Mouse (Mus musculus): ENCODE measurements around the gene Naa10. TPM values are rescaled to one million over a fixed set of nuclear protein-coding genes. Genes with fewer than 3 reads are reported as not detected.

Gene Naa10
- polyA plus RNA-seq, 1 experiment = 92.2 TPM

DNA sequence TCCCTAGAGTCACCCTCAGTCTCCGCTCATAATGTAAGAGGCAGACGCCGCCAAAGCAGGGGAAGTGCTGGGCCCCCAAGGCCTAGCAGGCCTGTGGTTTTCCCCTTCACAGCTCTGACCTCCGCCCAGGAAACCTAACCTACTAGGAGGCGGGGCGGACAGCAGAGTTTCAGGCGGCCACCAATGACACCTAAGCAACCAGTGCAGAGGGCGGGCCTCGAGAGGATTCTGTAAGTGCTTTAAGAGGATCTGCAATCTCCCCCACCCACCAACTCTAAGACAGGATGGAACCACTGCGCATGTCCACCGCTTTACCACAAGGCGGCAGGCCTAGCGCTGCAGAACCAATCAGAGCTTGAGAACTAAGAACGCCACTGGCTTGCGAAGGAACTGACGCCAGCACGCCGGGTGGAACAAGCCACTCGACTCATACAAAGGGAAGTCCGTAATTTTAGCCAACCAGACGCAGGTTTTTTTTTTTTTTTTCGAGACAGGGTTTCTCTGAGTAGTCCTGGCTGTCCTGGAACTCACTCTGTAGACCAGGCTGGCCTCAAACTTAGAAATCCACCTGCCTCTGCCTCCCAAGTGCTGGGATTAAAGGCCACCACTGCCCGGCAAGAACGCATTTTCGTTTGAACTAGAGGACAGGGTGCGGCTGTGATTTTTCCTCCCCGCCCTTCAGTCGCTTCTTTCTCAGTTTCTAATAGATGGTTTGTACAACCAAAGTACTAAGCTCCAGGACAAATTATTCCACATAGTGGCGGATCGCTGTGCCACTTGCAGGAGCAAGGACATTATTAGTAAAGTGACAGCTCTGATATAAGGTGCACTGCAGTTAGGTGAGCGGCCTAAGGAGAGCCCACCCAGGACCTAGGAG, 6.7 kb downstream of the Naa10 start:
- peak; percentile 36 for DNase-seq (ENCODE audit: low spot score)

DNA sequence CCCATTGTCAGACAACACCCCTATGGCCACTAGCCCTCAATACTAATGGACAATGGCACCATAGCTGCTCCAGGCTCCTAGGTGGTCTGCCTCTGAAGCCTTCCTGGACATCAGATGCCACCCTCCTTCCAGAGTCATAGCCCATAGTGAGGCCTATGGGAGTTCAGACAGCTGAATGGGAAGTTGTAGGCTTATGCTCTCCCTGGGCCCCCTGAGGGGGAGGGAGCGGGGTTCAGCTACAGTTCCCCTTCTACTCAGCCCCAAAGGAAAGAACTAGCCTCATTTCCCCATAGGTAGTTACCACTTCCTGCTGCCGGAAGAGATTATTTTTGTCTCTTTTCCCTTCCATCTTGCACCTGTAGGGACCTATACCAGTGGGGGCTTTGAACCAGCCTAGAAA, 10.2 kb downstream of the Naa10 start:
- no peak for DNase-seq (ENCODE audit: low spot score)

DNA sequence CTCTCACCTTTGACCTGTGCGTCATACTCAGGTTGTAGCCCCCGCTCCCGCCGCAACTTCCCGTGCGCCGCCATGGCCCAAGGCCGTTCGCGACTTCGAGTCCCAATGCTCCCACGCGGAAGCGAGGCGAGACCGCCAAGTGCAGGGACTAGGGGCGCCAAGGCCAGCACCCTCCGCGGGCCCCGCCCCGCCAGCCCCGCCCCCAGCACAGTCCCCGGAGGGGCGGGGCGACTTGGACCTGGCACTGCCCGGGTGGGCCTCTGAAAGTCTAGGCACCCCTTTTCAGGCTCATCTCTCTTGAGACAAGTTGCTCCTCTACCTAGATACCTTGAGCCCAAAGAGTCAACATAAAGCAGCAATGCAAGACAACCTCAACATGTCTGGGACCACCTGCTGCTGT, 10.6 kb downstream of the Naa10 start:
- no peak for DNase-seq (ENCODE audit: low spot score)

- no peak for DNase-seq (ENCODE audit: low spot score)
Measured at GRCm38 (mm10) chrX:73910451-73910850, 11.3 kb downstream of the Naa10 start.

DNA sequence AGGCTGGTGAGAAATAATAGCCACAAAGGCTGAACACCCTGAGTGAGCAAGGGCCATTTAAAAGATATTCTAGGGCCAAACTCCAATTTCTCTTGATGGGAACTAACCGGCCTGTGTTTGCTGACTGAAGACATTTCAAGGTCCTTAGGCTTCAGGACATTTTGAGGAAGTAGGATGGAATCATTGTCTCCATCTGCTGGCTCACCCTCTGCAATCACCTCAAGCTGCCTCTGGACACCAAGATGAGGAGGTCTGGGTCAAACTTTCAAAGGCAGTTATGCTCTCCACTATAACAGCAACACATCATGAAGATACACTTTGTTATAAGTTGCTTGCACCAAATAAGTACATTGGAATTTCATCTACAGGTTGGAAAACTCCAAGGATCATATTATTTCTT, 11.7 kb downstream of the Naa10 start:
- DNase-seq (ENCODE audit: low spot score) = no peak

GRCm38 (mm10) chrX:73897959-73898358, 23.8 kb downstream of the Naa10 start:
- no peak for DNase-seq (ENCODE audit: low spot score)

DNA sequence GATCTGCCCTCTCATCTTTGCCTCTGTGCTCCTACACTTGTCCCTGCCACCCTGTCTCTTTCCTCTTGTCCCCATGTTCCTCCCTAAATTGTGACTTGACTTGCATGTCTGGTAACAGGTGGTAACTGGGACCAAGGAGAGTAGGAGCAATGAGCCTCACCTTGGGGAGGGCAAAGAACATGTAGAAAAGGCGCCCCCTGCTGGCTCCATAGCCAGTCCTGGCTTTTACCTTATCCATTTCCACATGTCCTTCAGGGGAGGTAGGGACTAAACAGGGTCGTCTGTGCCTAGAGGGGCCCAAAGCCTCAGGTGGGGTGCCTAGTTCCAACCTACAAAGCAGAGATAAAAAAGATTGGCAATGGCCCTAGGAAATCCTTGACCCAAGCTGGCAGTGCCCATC, 26.0 kb downstream of the Naa10 start, which contains the start of gene L1cam:
Gene L1cam, minus strand, starts transcription at position 387 of the 400 bp plus-strand sequence.
- DNase-seq (ENCODE audit: low spot score) = peak; percentile 43

DNA sequence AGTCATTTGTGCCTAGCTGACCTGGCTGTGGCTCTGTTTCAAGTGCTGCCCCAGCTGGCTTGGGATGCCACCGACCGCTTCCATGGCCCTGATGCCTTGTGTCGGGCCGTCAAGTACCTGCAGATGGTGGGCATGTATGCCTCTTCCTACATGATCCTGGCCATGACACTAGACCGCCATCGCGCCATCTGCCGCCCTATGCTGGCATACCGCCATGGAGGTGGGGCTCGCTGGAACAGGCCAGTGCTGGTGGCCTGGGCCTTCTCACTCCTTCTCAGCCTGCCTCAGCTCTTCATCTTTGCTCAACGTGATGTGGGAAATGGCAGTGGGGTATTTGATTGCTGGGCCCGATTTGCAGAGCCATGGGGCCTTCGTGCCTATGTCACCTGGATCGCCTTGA, 28.9 kb downstream of the Naa10 start:
- no peak for DNase-seq (ENCODE audit: low spot score)

DNA sequence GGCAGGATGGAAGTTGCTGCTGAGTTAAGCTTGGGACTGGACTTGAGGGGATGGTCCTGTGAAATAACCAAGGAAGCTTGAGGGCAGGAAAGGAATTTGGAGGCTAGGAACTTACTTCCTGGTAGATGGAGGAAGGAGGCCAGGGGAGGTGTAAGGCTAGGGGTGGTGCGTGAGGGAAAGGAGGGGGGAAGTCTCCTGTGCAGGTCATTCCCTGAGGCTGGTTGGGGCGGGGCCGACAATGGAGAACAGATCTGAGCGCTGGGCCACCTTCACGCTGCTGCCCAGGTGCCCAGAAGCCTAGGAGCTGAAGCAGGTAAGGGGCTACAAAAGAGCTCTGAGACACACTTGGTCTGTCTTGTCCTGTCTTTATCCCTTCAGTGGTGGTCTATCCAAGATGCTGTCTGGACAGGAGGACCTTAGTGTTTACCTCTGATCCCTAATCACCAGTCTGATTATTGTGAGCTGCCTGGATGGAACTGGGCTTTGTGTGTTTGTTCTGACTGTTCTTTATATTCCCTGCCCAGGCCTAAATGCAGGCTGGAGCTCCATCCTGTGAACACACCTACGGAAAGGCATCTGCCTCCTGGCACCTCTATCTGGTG, 30.1 kb downstream of the Naa10 start, which contains the start of gene Avpr2:
Gene Avpr2, plus strand, starts transcription at position 552 of the 602 bp plus-strand sequence.
- no peak for DNase-seq (ENCODE audit: low spot score)

DNA sequence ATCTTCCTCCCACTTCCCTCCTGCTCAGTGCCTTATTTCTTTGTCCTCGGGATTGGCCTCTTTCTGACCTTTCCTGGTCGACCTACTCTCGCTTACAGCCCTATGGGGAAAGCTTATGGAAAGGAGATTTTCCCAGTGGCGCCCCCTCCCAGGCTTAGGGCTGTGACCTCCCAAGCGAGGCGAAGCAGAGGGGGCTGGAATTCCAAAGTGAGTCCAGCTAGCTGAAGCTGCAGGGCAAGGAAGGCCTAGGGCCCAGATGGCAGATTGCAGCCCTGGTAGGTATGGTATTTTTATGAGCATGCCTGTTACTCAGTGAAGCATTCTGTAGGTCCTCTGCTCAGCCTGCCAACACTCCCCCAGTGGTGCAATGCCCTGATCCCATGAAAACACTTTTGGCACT, 40.3 kb downstream of the Naa10 start:
- no peak for DNase-seq (ENCODE audit: low spot score)

GRCm38 (mm10) chrX:73881036-73881427, 40.7 kb downstream of the Naa10 start:
- no peak for DNase-seq (ENCODE audit: low spot score)

DNA sequence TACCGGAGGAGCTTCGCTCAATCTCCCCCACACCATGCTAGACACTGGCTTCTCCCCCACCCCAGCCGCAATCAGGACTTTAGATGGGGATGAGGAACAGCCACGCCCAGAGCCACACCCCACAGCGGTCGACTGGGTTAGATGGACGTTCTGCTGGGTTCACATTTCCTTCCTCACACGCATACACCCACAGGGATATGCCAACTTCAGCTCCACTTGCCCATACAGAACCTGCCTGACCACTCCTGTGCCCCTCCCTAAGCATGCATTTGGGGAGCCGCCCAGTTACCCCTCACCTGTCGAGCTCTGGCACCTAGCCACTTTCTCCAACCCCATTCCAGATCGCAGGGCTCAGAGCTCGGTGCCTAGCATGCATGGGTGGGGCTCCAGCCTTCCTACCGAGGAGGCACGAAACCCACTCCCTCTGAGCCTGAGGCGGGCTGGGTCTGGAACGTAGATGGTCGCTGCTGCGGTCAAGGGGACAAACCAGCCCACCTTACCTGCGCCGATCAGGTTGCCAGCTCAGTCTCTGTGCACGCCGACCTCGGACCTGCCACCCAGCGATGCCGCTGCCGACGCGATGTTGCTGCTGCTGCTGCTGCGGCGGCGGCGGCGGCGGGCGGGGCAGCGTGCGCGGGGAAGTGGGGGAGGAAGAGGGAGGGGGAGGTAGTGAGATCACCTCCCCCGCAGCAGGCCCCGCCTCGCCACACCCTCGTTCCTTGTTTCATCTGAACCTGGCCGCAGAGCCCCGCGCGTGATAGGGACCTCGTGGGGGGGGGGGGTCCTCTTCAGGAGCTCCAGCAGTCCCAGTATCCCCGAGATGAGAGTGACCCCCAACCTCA, 41.3 kb downstream of the Naa10 start:
- peak; percentile 38 for DNase-seq (ENCODE audit: low spot score)

DNA sequence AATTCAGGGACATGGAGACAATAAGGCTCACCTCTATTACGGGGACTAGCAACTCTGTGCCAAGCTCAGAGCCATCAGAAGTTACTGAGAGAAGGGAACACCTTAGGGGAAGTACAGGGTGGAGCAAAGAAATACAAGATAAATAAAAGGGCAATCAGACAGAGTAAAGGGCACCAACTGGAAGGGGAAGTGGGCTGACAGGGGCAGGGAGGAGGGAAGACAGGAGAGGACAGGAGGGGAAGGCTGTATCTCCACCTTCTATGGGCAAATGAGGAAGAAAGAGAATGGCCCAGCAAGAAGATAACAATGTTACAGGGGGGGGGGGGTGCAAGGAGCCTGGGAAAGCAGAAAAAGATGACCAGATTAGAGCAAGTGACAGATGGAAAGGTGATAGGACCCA, 44.7 kb downstream of the Naa10 start:
- no peak for DNase-seq (ENCODE audit: low spot score)

DNA sequence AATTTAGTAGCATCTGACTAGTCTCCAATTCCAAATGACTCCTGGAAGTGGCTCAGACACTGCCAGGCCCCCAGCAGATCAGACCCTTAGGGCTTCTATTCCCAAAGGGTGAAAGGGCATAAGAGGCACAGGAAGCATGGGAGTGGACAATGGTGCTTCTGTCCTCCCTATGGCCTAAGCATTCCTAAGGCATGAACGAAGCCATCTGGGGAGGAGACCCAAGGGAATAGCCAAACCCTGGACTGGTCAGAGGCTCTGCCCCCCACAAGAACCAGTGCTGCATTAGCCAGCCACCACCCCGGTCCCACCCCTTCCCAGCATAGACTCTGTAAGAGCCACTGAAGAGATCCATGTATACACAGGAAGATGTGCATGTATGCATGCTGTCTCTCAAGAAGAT, 45.9 kb downstream of the Naa10 start:
- no peak for DNase-seq (ENCODE audit: low spot score)

DNA sequence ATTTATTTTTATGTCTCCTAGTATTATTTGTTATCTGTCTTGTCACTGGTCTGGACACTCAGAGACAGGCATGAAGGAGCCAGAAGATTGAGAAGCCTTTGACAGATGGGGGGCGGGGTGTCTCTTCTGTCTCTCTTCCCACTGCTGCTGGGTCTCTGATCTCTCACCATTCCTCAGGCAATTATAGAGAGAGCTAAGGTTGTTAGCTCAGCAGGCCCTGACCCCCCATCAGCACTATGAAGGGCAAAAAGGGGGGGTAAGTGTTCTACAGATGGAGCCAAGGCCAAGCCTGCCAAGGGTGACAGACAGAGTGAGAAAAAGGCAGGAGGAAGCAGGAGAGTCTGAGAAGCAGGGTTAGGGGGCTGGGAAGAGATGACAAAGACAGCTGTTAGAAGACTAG, 49.8 kb downstream of the Naa10 start:
- no peak for DNase-seq (ENCODE audit: low spot score)

- no peak for DNase-seq (ENCODE audit: low spot score)
Measured at GRCm38 (mm10) chrX:73871474-73871873, 50.3 kb downstream of the Naa10 start.

DNA sequence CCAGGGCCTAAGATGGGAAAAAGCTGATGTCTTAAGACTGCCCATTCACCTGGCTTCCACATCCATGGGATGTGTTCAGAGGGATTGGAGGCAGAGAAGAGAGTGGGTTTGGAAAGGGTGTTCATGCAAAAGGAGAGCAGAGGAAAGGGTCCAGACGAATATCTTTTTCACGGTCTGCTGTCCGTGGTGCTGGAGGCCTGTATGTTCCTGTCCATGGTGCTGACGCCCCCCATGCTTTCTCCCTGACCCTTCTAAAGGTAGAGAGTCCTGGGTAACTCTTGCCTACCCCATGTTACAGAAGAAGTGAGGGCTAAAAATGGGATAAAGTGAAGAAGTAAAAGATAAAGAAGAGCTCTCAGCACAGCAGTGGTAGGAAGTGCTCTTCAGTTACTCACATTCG, 52.4 kb downstream of the Naa10 start:
- DNase-seq (ENCODE audit: low spot score) = no peak

- DNase-seq (ENCODE audit: low spot score) = no peak
Measured at GRCm38 (mm10) chrX:73867852-73868251, 53.9 kb downstream of the Naa10 start.

GRCm38 (mm10) chrX:73867256-73867655, 54.5 kb downstream of the Naa10 start:
- DNase-seq (ENCODE audit: low spot score) = no peak

All from urinary bladder, adult 2 months (tissue).